Mouse (Mus musculus): ENCODE data around the gene Sde2. TPM values are rescaled to one million over a fixed set of nuclear protein-coding genes. Genes with fewer than 3 reads are reported as not detected.

Gene Sde2
- total RNA-seq, 1 experiment: 39.6 TPM

GRCm38 (mm10) chr1:180829775-180830174, 21.2 kb upstream of the Sde2 start:
- H3K9ac ChIP-seq (ENCODE audit: insufficient read depth, low read depth, low read length, poor library complexity, severe bottlenecking): no peak overlapping the region
- in situ Hi-C loops (cut with MboI; ENCODE audit: low sequenced_read_pairs in 2 of 2, unreplicated experiment in 2 of 2): no loop called here
- peaks cover 0 to 7% of the 10 kb centered on the region in 2 experiments; a peak in 1 of 4 replicates for H3K4me1 ChIP-seq (ENCODE audit: control insufficient read depth in 2 of 2, insufficient read depth in 2 of 2, low read length in 2 of 2, poor library complexity in 1 of 2)
- peak overlapping the region in 1 of 2 experiments; percentile 21; a peak in 1 of 4 replicates for H3K4me3 ChIP-seq (ENCODE audit: insufficient read depth in 1 of 2, low read depth in 1 of 2, low read length in 2 of 2, poor library complexity in 1 of 2, severe bottlenecking in 1 of 2)
- TF ChIP-seq ZC3H11A (IDR thresholded peaks at IDR 0.05; ENCODE audit: borderline replicate concordance, low read depth, low read length) (no peak), MAFK (IDR thresholded peaks at IDR 0.05; ENCODE audit: insufficient read depth, low read depth, low read length) (no peak), CHD2 (IDR thresholded peaks at IDR 0.05; ENCODE audit: low read depth, low read length) (no peak), HCFC1 (IDR thresholded peaks at IDR 0.05; ENCODE audit: borderline replicate concordance, insufficient read depth, low read length) (no peak), ZNF384 (IDR thresholded peaks at IDR 0.05; ENCODE audit: low read depth, low read length) (no peak)
- H3K36me3 ChIP-seq (ENCODE audit: control insufficient read depth, insufficient read depth, low read length, poor library complexity, severe bottlenecking): no peaks in the 10 kb centered on the region
- H3K27ac ChIP-seq (ENCODE audit: insufficient read depth, low read depth, low read length, poor library complexity, severe bottlenecking): no peak overlapping the region
- no peak for DNase-seq (ENCODE audit: low read depth, low spot score)
- no peaks in the 10 kb centered on the region for H3K9me3 ChIP-seq (ENCODE audit: control insufficient read depth, insufficient read depth, low read depth, low read length)

GRCm38 (mm10) chr1:180830175-180830574, 20.8 kb upstream of the Sde2 start:
- in situ Hi-C loops (cut with MboI; ENCODE audit: low sequenced_read_pairs in 2 of 2, unreplicated experiment in 2 of 2): no loop called here
- Histone ChIP-seq H3K36me3 (ENCODE audit: control insufficient read depth, insufficient read depth, low read length, poor library complexity, severe bottlenecking) (no peaks in the 10 kb centered on the region), H3K4me1 (ENCODE audit: control insufficient read depth in 2 of 2, insufficient read depth in 2 of 2, low read length in 2 of 2, poor library complexity in 1 of 2) (peaks cover 0 to 7% of the 10 kb centered on the region in 2 experiments; a peak in 1 of 4 replicates), H3K27ac (ENCODE audit: insufficient read depth, low read depth, low read length, poor library complexity, severe bottlenecking) (no peak overlapping the region), H3K9me3 (ENCODE audit: control insufficient read depth, insufficient read depth, low read depth, low read length) (no peaks in the 10 kb centered on the region), H3K9ac (ENCODE audit: insufficient read depth, low read depth, low read length, poor library complexity, severe bottlenecking) (no peak overlapping the region), H3K4me3 (ENCODE audit: insufficient read depth in 1 of 2, low read depth in 1 of 2, low read length in 2 of 2, poor library complexity in 1 of 2, severe bottlenecking in 1 of 2) (peak overlapping the region; percentile 6 to 21; a peak in 2 of 4 replicates)
- DNase-seq (ENCODE audit: low read depth, low spot score): no peak
- TF ChIP-seq ZC3H11A (IDR thresholded peaks at IDR 0.05; ENCODE audit: borderline replicate concordance, low read depth, low read length) (no peak), HCFC1 (IDR thresholded peaks at IDR 0.05; ENCODE audit: borderline replicate concordance, insufficient read depth, low read length) (no peak), CHD2 (IDR thresholded peaks at IDR 0.05; ENCODE audit: low read depth, low read length) (no peak), MAFK (IDR thresholded peaks at IDR 0.05; ENCODE audit: insufficient read depth, low read depth, low read length) (no peak), ZNF384 (IDR thresholded peaks at IDR 0.05; ENCODE audit: low read depth, low read length) (no peak)

DNA sequence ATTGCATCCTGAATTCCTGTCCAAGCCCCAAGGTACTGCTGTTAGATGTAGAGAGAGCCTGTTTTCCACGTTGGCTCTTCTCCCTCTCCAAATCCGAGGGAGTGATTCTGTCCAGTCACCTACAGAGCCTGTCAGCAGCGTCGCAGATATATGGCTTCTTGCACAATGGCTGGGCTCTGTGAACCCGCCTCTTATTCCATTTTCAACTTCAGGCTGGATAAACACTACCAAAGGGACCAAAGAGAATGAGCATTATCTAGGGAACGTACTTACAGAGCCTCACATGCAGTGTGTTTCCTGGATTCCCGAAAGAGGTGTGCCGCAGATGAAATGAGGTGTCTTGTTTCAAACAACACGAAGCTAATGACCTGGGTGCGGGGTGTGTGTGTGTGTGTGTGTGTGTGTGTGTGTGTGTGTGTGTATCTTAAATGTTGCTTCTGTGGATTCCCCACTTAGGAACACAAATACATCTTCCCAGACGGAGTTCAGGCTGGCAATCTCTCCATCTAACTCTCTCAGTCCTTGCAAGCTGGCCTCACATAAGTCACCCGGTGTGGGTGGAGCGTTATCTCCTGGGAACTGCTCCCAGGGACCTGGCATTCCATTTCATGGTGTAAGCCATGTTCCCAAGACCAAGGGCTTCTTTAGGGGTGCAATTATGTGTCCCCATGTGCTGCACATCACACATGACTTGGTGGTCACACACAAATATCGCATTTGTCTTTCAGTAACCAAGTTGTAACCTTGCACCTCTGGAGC, 20.2 kb upstream of the Sde2 start:
- Histone ChIP-seq H3K4me3 (ENCODE audit: insufficient read depth in 1 of 2, low read depth in 1 of 2, low read length in 2 of 2, poor library complexity in 1 of 2, severe bottlenecking in 1 of 2) (peak overlapping the region in 1 of 2 experiments; percentile 21; a peak in 2 of 4 replicates), H3K36me3 (ENCODE audit: control insufficient read depth, insufficient read depth, low read length, poor library complexity, severe bottlenecking) (no peaks in the 10 kb centered on the region), H3K9ac (ENCODE audit: insufficient read depth, low read depth, low read length, poor library complexity, severe bottlenecking) (no peak overlapping the region), H3K9me3 (ENCODE audit: control insufficient read depth, insufficient read depth, low read depth, low read length) (no peaks in the 10 kb centered on the region), H3K4me1 (ENCODE audit: control insufficient read depth in 2 of 2, insufficient read depth in 2 of 2, low read length in 2 of 2, poor library complexity in 1 of 2) (peaks cover 0 to 7% of the 10 kb centered on the region in 2 experiments; a peak in 1 of 4 replicates), H3K27ac (ENCODE audit: insufficient read depth, low read depth, low read length, poor library complexity, severe bottlenecking) (no peak overlapping the region)
- in situ Hi-C loops (cut with MboI; ENCODE audit: low sequenced_read_pairs in 2 of 2, unreplicated experiment in 2 of 2): no loop called here
- no peak for TF ChIP-seq HCFC1 (IDR thresholded peaks at IDR 0.05; ENCODE audit: borderline replicate concordance, insufficient read depth, low read length)
- TF ChIP-seq MAFK (IDR thresholded peaks at IDR 0.05; ENCODE audit: insufficient read depth, low read depth, low read length): no peak
- TF ChIP-seq ZNF384 (IDR thresholded peaks at IDR 0.05; ENCODE audit: low read depth, low read length): no peak
- TF ChIP-seq CHD2 (IDR thresholded peaks at IDR 0.05; ENCODE audit: low read depth, low read length): no peak
- TF ChIP-seq ZC3H11A (IDR thresholded peaks at IDR 0.05; ENCODE audit: borderline replicate concordance, low read depth, low read length): no peak
- no peak for DNase-seq (ENCODE audit: low read depth, low spot score)

DNA sequence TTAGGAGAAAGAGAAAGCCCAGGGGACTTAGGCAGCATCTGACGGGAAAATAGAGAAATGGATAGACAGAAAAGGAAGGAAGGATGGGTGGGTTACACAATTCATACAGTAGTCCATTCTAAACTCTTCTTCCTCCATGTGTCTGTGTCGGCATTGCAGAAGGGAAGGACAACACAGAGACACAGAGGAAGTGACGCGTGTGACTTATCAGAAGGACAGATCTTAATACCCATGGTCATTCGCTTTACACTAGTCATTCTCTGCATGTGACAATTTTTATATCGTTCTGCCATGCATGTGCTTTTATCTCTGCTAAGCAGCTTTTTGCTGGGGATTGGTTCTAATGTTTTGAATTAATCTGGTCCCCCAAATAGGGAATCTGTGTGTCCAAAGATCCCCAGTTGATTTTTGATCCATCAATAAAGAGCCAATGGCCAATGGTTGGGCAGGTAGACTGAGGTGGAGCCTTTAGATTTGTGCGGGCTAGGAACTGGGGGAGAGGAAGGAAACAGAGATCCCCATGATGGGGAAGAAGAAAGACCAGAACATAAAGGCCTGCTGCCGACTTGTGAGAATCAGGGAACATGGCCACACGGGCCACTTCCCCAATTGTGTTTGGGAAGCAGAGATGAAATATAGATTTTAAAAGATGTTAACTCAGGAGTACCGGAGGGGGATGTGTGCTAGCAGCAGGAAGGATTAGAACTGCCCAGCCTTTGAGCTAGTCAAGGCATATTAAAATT, 15.5 kb upstream of the Sde2 start:
- H3K4me1 ChIP-seq (ENCODE audit: control insufficient read depth in 2 of 2, insufficient read depth in 2 of 2, low read length in 2 of 2, poor library complexity in 1 of 2): no peaks in the 10 kb centered on the region
- no peak overlapping the region for H3K9ac ChIP-seq (ENCODE audit: insufficient read depth, low read depth, low read length, poor library complexity, severe bottlenecking)
- in situ Hi-C loops (cut with MboI; ENCODE audit: low sequenced_read_pairs in 2 of 2, unreplicated experiment in 2 of 2): no loop called here
- H3K4me3 ChIP-seq (ENCODE audit: insufficient read depth in 1 of 2, low read depth in 1 of 2, low read length in 2 of 2, poor library complexity in 1 of 2, severe bottlenecking in 1 of 2): no peak overlapping the region
- H3K9me3 ChIP-seq (ENCODE audit: control insufficient read depth, insufficient read depth, low read depth, low read length): no peaks in the 10 kb centered on the region
- H3K27ac ChIP-seq (ENCODE audit: insufficient read depth, low read depth, low read length, poor library complexity, severe bottlenecking): no peak overlapping the region
- TF ChIP-seq ZC3H11A (IDR thresholded peaks at IDR 0.05; ENCODE audit: borderline replicate concordance, low read depth, low read length) (no peak), ZNF384 (IDR thresholded peaks at IDR 0.05; ENCODE audit: low read depth, low read length) (no peak), CHD2 (IDR thresholded peaks at IDR 0.05; ENCODE audit: low read depth, low read length) (no peak), MAFK (IDR thresholded peaks at IDR 0.05; ENCODE audit: insufficient read depth, low read depth, low read length) (no peak), HCFC1 (IDR thresholded peaks at IDR 0.05; ENCODE audit: borderline replicate concordance, insufficient read depth, low read length) (no peak)
- no peaks in the 10 kb centered on the region for H3K36me3 ChIP-seq (ENCODE audit: control insufficient read depth, insufficient read depth, low read length, poor library complexity, severe bottlenecking)
- no peak for DNase-seq (ENCODE audit: low read depth, low spot score)
